Mouse (Mus musculus) cerebellum, adult 11-12 months (tissue): ENCODE measurements around the gene Exoc3l.
A peak's percentile ranks its signal among the peaks of the same experiment; 100 is the strongest.

Experiments used
- DNase-seq: peaks from one replicate; pipeline ENCODE4 v3.0.0; 2022

Gene Exoc3l

GRCm38 (mm10) chr8:105265128-105265527 lies 30.8 kb downstream of the Exoc3l start:
- peak; percentile 32 for DNase-seq

GRCm38 (mm10) chr8:105264024-105264982 lies 31.6 kb downstream of the Exoc3l start, which contains the start of the genes Tradd and Fbxl8:
TSS of gene Tradd (minus strand) at chr8:105264609.
TSS of gene Fbxl8 (plus strand) at chr8:105264648.
- DNase-seq: peak; percentile 59

- no peak for DNase-seq
These were observed 32.5 kb downstream of the Exoc3l start for GRCm38 (mm10) chr8:105263244-105263912.

- DNase-seq: no peak
These were observed 34.4 kb downstream of the Exoc3l start for GRCm38 (mm10) chr8:105261326-105261980.

- no peak for DNase-seq
These were observed 35.4 kb downstream of the Exoc3l start for GRCm38 (mm10) chr8:105260371-105261099.

GRCm38 (mm10) chr8:105259721-105260320 lies 36.1 kb downstream of the Exoc3l start:
- peak; percentile 65 for DNase-seq

- peak; percentile 38 for DNase-seq
These were observed 36.8 kb downstream of the Exoc3l start for GRCm38 (mm10) chr8:105258911-105259720.

- DNase-seq: no peak
These were observed 38.4 kb downstream of the Exoc3l start for GRCm38 (mm10) chr8:105257318-105258114.

- DNase-seq: peak; percentile 52
These were observed 40.9 kb downstream of the Exoc3l start, which contains the start of gene B3gnt9 for GRCm38 (mm10) chr8:105254966-105255350. TSS of gene B3gnt9 (minus strand) at chr8:105255153.

GRCm38 (mm10) chr8:105254152-105254965 lies 41.5 kb downstream of the Exoc3l start:
- DNase-seq: peak; percentile 77

GRCm38 (mm10) chr8:105253766-105254151 lies 42.1 kb downstream of the Exoc3l start:
- peak; percentile 31 for DNase-seq

- DNase-seq: no peak
These were observed 43.0 kb downstream of the Exoc3l start for GRCm38 (mm10) chr8:105252680-105253537.

- no peak for DNase-seq
These were observed 43.9 kb downstream of the Exoc3l start for GRCm38 (mm10) chr8:105251954-105252353.

GRCm38 (mm10) chr8:105241016-105241415 lies 54.9 kb downstream of the Exoc3l start:
- DNase-seq: no peak
